9 mouse cellular contexts compared by ENCODE assay signal in the genomic region with DNA sequence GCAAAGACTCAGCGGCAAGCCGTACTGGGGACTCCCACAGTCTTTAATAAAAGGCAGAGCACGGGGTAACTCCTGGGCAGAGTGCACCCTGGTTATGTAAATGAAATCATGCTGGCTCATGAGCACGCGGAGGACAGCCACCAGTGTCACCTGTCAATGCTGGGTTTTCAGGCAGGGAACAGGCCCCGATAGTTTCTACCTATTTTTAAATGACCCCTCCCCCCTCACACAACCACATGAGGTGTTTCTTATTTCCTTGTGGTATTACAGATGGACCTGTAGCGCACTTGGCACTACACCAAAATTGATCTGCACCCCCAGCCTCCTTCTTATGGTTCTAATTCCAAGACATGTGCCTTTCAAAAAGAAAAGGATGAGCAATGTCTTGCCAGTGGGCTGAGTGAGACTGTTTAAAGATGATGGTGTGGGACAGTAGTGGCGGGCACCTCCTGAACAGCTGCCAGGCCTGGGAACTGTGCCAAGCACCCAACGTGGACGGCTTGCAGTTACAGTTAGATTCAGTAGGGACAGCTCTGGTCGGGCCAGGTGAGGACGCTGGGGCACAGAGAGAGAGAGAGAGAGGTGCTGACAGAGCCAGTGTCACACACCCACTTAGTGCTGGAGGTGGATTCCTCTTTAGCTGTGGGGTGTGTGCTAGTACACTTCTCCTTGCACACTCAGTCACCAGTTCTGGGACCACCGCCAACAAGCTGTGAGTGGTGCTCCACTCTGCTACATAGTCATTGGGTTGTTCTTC. TPM values are rescaled to one million over a fixed set of nuclear protein-coding genes. Genes with fewer than 3 reads are reported as not detected.
DNase-seq lines count a peak whose midpoint lies in the region; ATAC-seq lines count a peak whose summit lies in the region.
"Had no signal": no experiment of that assay in that cellular context is flagged by ENCODE, and none has a peak within 500 bp of the region (broad histone marks: within the 10 kb centered on the region; RNA-seq: fewer than 3 reads in every experiment).

No protein-coding gene starts in this region.

- no peaks in the 10 kb centered on the region for H3K36me3 ChIP-seq in embryonic facial prominence, embryonic 13.5 days
- H3K36me3 ChIP-seq in embryonic facial prominence, embryonic 10.5 days (replicated peaks): no peaks in the 10 kb centered on the region
- H3K36me3 ChIP-seq in forebrain, embryonic 15.5 days: no peaks in the 10 kb centered on the region
- no peaks in the 10 kb centered on the region for H3K36me3 ChIP-seq in limb, embryonic 10.5 days
- H3K36me3 ChIP-seq: neural tube, embryonic 13.5 days had no signal

- H3K27me3 ChIP-seq in embryonic facial prominence, embryonic 13.5 days: no peaks in the 10 kb centered on the region
- peaks cover 4% of the 10 kb centered on the region for H3K27me3 ChIP-seq in embryonic facial prominence, embryonic 10.5 days (replicated peaks; ENCODE audit: low read depth, poor library complexity, severe bottlenecking)
- H3K27me3 ChIP-seq in forebrain, embryonic 15.5 days: peaks cover 7% of the 10 kb centered on the region; the same call in 1 of the 2 replicates
- H3K27me3 ChIP-seq in limb, embryonic 10.5 days (ENCODE audit: low read depth, poor library complexity, severe bottlenecking): no peaks in the 10 kb centered on the region
- H3K27me3 ChIP-seq: neural tube, embryonic 13.5 days had no signal

- no peak overlapping the region for H3K4me3 ChIP-seq in embryonic facial prominence, embryonic 13.5 days
- no peak overlapping the region for H3K4me3 ChIP-seq in embryonic facial prominence, embryonic 10.5 days
- no peak overlapping the region for H3K4me3 ChIP-seq in forebrain, embryonic 15.5 days
- no peak overlapping the region for H3K4me3 ChIP-seq in limb, embryonic 10.5 days
- H3K4me3 ChIP-seq: neural tube, embryonic 13.5 days had no signal

- no peak for DNase-seq in embryonic facial prominence, embryonic 10.5 days (ENCODE audit: low spot score)
- DNase-seq in MN1 (ENCODE audit: low spot score): peak; percentile 57
- peak; percentile 45 to 57 for DNase-seq in heart, postnatal 36 days
- DNase-seq in lung, postnatal 25 days (ENCODE audit: low spot score): peak; percentile 44
- DNase-seq in ovary, postnatal 14 days (ENCODE audit: low spot score): no peak
- DNase-seq in limb, embryonic 10.5 days (ENCODE audit: low spot score): no peak

- H3K4me1 ChIP-seq in embryonic facial prominence, embryonic 13.5 days: peaks cover 5% of the 10 kb centered on the region; the same call in 1 of the 2 replicates
- peaks cover 8% of the 10 kb centered on the region; the same call in 1 of the 2 replicates for H3K4me1 ChIP-seq in embryonic facial prominence, embryonic 10.5 days
- peaks cover 34% of the 10 kb centered on the region for H3K4me1 ChIP-seq in forebrain, embryonic 15.5 days
- H3K4me1 ChIP-seq in limb, embryonic 10.5 days: no peaks in the 10 kb centered on the region

- H3K27ac ChIP-seq in embryonic facial prominence, embryonic 13.5 days: no peak overlapping the region
- H3K27ac ChIP-seq in embryonic facial prominence, embryonic 10.5 days (replicated peaks): no peak overlapping the region
- no peak overlapping the region for H3K27ac ChIP-seq in forebrain, embryonic 15.5 days (replicated peaks)
- no peak overlapping the region for H3K27ac ChIP-seq in limb, embryonic 10.5 days
- H3K27ac ChIP-seq: neural tube, embryonic 13.5 days had no signal

- H3K4me2 ChIP-seq in embryonic facial prominence, embryonic 13.5 days: no peak overlapping the region
- no peak overlapping the region for H3K4me2 ChIP-seq in forebrain, embryonic 15.5 days (replicated peaks)
- H3K4me2 ChIP-seq: neural tube, embryonic 13.5 days had no signal

- H3K9ac ChIP-seq in embryonic facial prominence, embryonic 13.5 days: no peak overlapping the region
- no peak overlapping the region for H3K9ac ChIP-seq in forebrain, embryonic 15.5 days (replicated peaks)
- H3K9ac ChIP-seq: neural tube, embryonic 13.5 days had no signal

- intact Hi-C loops in heart, postnatal 36 days (cut with DNase I): no loop called here

- 64% methylated on average over 13 of the region's 13 CpGs for WGBS in embryonic facial prominence, embryonic 13.5 days
- whole genome bisulfite sequencing in embryonic facial prominence, embryonic 10.5 days: 80% methylated on average over 13 of the region's 13 CpGs
- 51% methylated on average over 13 of the region's 13 CpGs for WGBS in forebrain, embryonic 15.5 days
- WGBS in limb, embryonic 10.5 days: 84% methylated on average over 13 of the region's 13 CpGs

- H3K9me3 ChIP-seq in embryonic facial prominence, embryonic 13.5 days: no peaks in the 10 kb centered on the region
- no peaks in the 10 kb centered on the region for H3K9me3 ChIP-seq in embryonic facial prominence, embryonic 10.5 days
- no peaks in the 10 kb centered on the region for H3K9me3 ChIP-seq in forebrain, embryonic 15.5 days
- no peaks in the 10 kb centered on the region for H3K9me3 ChIP-seq in limb, embryonic 10.5 days (replicated peaks)
- H3K9me3 ChIP-seq: neural tube, embryonic 13.5 days had no signal

- peak; percentile 43; the same call in 1 of the 2 replicates for ATAC-seq in embryonic facial prominence, embryonic 13.5 days (ENCODE audit: insufficient number of reproducible peaks, insufficient read depth, low FRiP score, low TSS enrichment, low read depth)
- peak; percentile 46; the same call in 1 of the 2 replicates for ATAC-seq in forebrain, embryonic 15.5 days (replicated peaks)

RNA-seq across cellular contexts. Expression of a gene that starts 31.7 kb away (rescaled TPM):
- polyA plus RNA-seq in embryonic facial prominence, embryonic 13.5 days (2015; fragmentation: Nextera tagmentation; extraction: Ambion mirVana): 1.1 and 1.5 TPM in 2 replicates
- polyA plus RNA-seq in embryonic facial prominence, embryonic 10.5 days (2016; fragmentation: Nextera tagmentation; extraction: Ambion mirVana): 1.1 and 1.4 TPM in 2 replicates
- 3.6 and 4.6 TPM in 2 replicates for polyA plus RNA-seq in forebrain, embryonic 15.5 days (2015; fragmentation: Nextera tagmentation; extraction: Ambion mirVana)
- 10 to 100 TPM; 37.7 to 40.2 TPM for total RNA-seq in heart, postnatal 36 days (2021)
- 0.68 and 1.0 TPM in 2 replicates for polyA plus RNA-seq in limb, embryonic 10.5 days (2016; fragmentation: Nextera tagmentation; extraction: Ambion mirVana)

Comparison
In these comparisons a context has a peak if more than half of its experiments do, and no peak if none do; other contexts are left out.
1. DNase-seq: peak in MN1 (single experiment), heart, postnatal 36 days (2 of 2) and lung, postnatal 25 days (single experiment); none in embryonic facial prominence, embryonic 10.5 days (single experiment), ovary, postnatal 14 days (single experiment) and limb, embryonic 10.5 days (single experiment).